Mouse (Mus musculus) hindbrain, embryonic 16.5 days (tissue): ENCODE measurements around the gene Ezh1. TPM values are rescaled to one million over a fixed set of nuclear protein-coding genes. Genes with fewer than 3 reads are reported as not detected.

Experiments
- ATAC-seq: fragments of 200-750 bp; cut with Nextera tagmentation; 2 replicates; pipeline ENCODE4 v1.8.0; 2017; ENCODE audit warnings: moderate TSS enrichment, moderate library complexity
- H3K27ac ChIP-seq: fragments of 300-500 bp; sonication (generic); 2 replicates; pipeline ENCODE4 v1.5.1; 2014; ENCODE audit warnings: low read depth, mild to moderate bottlenecking, control low read depth, low read length, moderate library complexity
- H3K27me3 ChIP-seq: fragments of 300-500 bp; sonication (generic); replicated peaks from 2 replicates; pipeline ENCODE4 v1.6.1; 2014; ENCODE audit warnings: low read length; ENCODE audit not compliant: control insufficient read depth, insufficient read depth
- H3K36me3 ChIP-seq: fragments of 300-500 bp; sonication (generic); 2 replicates; pipeline ENCODE4 v1.6.1; 2014; ENCODE audit warnings: mild to moderate bottlenecking, low read length, moderate library complexity, mixed read lengths; ENCODE audit not compliant: control insufficient read depth, insufficient read depth
- H3K4me1 ChIP-seq: fragments of 300-500 bp; sonication (generic); 2 replicates; pipeline ENCODE4 v1.6.1; 2014; ENCODE audit warnings: low read depth, low read length; ENCODE audit not compliant: control insufficient read depth, insufficient read depth
- H3K4me2 ChIP-seq: fragments of 300-500 bp; sonication (generic); 2 replicates; pipeline ENCODE4 v1.6.1; 2014; ENCODE audit warnings: mild to moderate bottlenecking, low read length, control low read depth, moderate library complexity
- H3K4me3 ChIP-seq: fragments of 300-500 bp; sonication (generic); 2 replicates; pipeline ENCODE4 v1.5.1; 2014; ENCODE audit warnings: mild to moderate bottlenecking, low read length, control low read depth, moderate library complexity
- H3K9ac ChIP-seq: fragments of 300-500 bp; sonication (generic); 2 replicates; pipeline ENCODE4 v1.6.1; 2014; ENCODE audit warnings: low read depth, mild to moderate bottlenecking, control low read depth, low read length, moderate library complexity
- H3K9me3 ChIP-seq: fragments of 300-500 bp; sonication (generic); 2 replicates; pipeline ENCODE4 v1.6.1; 2014; ENCODE audit warnings: mild to moderate bottlenecking, low read length, moderate library complexity; ENCODE audit not compliant: control insufficient read depth
- WGBS: fragments of 180-500 bp; shearing (Covaris S2); extraction: QIAGEN DNeasy Blood & Tissue Kit; methylation state at CpG from one replicate; pipeline ENCODE4 v1.1.7; 2014; 5-methylcytosine and 5-hydroxymethylcytosine counted together
- polyA plus RNA-seq: library from polyadenylated mRNA; unstranded; fragments of >200 nt; fragmentation: Nextera tagmentation; extraction: Ambion mirVana; gene quantifications from 2 replicates; pipeline ENCODE4 v1.2.1, GENCODE M21; 2015

The Ezh1 gene
- polyA plus RNA-seq, 1 experiment from 2014 or later, result 30.0 TPM

DNA sequence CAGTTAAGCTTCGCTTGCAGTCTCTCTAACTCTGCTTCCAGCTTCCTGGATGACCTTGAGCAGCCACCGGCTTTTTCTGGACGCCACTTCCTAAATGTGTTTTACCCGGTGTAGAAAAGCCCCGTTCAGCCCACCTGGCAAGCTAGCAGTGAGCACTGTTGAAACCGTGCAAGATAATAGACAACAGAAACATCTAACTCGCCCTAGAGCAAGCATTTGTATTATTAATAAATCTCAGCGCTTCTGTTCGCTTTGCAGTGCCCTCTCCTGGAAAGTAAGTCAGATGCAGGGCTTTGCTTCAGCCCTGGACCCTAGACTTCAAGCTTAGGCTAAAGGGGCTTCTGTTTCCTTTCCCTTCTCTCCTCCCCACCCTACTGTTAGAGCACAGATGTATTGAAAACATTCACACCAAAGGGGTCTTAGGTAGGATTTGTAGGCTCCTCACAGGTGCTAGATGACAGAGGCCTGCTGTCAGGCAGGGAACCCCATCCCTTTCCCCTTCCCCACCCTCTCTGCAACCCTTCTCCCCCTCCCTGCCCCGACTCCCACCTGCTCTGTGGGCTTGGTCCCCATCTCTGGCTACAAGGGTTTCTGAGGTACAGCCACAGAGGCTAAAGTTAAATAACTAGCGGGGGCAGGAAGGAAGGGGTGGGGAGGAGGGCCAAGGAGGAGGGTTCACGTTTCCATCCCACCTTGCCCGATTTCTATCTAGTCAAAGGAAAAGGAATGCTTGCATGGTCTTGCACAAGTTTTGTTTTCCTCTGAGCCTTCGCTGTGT is 51.2 kb downstream of the Ezh1 start, which contains the start of gene Ccr10:
TSS of gene Ccr10 (minus strand) at position 593 of the 778 bp plus-strand sequence.
- no peaks in the 10 kb centered on the region for H3K9me3 ChIP-seq
- peak within 1 kb of the TSS; percentile 77 for H3K4me2 ChIP-seq
- H3K9ac ChIP-seq, result peak within 1 kb of the TSS; percentile 79
- H3K27ac ChIP-seq, result peak within 1 kb of the TSS; percentile 83
- no peak for ATAC-seq
- peak within 1 kb of the TSS; percentile 55 for H3K4me3 ChIP-seq
- H3K4me1 ChIP-seq, result peaks cover 65% of the 10 kb centered on the region
- WGBS, result 20% methylated on average over 14 of the region's 14 CpGs
- peaks cover 6% of the 10 kb centered on the region for H3K27me3 ChIP-seq
- no peaks in the 10 kb centered on the region for H3K36me3 ChIP-seq

DNA sequence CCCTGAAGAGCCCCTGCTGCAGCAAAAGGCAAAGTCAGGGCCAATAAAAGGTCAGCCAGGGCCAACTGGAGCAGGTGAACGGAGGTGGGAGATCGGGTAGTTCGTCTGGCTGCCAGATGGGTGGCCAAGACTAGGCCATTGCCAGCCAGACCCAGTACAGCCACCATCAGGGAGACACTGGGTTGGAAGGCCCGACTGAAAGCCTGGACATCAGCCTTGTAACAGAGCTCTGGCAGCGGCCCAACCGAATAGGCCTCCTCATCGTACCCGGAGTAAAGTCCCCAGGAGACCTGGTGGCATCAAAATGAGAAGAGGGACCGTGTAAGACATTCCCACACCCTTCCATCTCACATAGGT is 51.9 kb downstream of the Ezh1 start:
- H3K36me3 ChIP-seq, result no peaks in the 10 kb centered on the region
- peaks cover 6% of the 10 kb centered on the region for H3K27me3 ChIP-seq
- no peaks in the 10 kb centered on the region for H3K9me3 ChIP-seq
- H3K4me3 ChIP-seq, result peak overlapping the region; percentile 32
- no peak for ATAC-seq
- peak overlapping the region; percentile 60 for H3K9ac ChIP-seq
- H3K4me1 ChIP-seq, result peaks cover 72% of the 10 kb centered on the region
- H3K27ac ChIP-seq, result peak overlapping the region; percentile 70
- WGBS, result 25% methylated on average over 9 of the region's 9 CpGs
- peak overlapping the region; percentile 77 for H3K4me2 ChIP-seq

DNA sequence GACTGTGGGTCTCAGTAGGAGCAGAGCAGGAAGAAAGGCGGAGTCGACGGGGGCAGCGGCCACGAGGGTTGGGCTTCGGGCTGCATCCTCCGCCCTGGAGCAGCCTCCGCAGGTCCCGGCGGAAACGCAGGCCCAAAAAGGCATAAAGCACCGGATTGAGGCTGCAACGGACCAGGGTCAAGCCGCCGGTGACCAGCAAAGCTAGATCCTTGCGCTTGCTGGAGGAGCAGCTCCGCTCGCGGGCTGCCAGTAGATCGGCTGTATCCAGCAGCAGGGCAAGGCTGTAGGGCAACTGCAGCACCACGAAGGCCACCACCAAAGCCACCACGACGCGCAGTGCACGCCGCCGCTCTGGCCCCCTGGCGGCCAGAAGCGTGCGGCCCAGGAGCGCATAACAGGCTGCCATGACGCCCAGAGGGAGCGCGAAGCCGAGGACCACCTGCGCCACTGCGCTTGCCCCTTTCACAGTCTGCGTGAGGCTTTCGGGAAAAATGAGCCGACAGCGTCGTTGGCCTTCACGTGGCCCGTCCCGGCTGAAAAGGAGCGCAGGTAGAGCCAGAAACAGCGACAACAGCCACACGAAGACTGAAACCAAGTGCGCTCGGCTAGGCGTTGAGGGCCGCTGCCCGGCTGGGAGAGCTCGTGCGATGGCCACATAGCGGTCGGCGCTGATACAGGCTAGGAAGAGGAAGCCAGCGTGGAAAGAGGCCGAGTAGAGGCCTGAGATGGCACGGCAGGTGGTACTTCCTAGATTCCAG is 52.5 kb downstream of the Ezh1 start:
- peaks cover 77% of the 10 kb centered on the region for H3K4me1 ChIP-seq
- H3K4me2 ChIP-seq, result peak overlapping the region; percentile 77
- under 1% methylated on average over 61 of the region's 61 CpGs for WGBS
- H3K36me3 ChIP-seq, result no peaks in the 10 kb centered on the region
- peak overlapping the region; percentile 70 for H3K27ac ChIP-seq
- H3K4me3 ChIP-seq, result peak overlapping the region; percentile 32
- peak; percentile 45 for ATAC-seq
- H3K9me3 ChIP-seq, result no peaks in the 10 kb centered on the region
- H3K9ac ChIP-seq, result peak overlapping the region; percentile 60
- H3K27me3 ChIP-seq, result peaks cover 4% of the 10 kb centered on the region

DNA sequence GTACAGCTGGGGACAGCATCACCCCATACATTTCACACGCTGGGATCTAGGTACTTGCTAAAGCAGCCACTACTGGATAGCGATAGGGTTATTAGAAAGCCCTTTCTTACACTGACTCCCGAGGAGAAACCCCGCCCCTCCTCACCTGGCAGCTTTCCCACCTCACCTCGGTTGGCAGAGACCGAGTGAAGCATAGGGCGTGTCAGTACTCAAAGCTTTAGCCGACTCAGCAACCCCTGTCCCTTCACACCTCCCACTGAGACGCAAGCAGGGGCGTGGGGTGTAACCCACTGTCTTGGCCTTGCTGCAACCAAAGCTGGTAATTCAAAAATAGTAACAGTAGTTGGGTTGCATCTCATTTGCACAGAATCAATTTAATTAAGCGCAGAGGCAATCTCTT is 53.2 kb downstream of the Ezh1 start:
- Histone ChIP-seq H3K9me3 (no peaks in the 10 kb centered on the region), H3K27ac (no peak overlapping the region), H3K9ac (peak overlapping the region; percentile 31; the same call in 1 of the 2 replicates), H3K36me3 (no peaks in the 10 kb centered on the region), H3K4me3 (no peak overlapping the region), H3K4me1 (peaks cover 73% of the 10 kb centered on the region), H3K27me3 (peaks cover 11% of the 10 kb centered on the region), H3K4me2 (peak overlapping the region; percentile 77)
- WGBS, result 6% methylated on average over 11 of the region's 11 CpGs
- ATAC-seq, result no peak

DNA sequence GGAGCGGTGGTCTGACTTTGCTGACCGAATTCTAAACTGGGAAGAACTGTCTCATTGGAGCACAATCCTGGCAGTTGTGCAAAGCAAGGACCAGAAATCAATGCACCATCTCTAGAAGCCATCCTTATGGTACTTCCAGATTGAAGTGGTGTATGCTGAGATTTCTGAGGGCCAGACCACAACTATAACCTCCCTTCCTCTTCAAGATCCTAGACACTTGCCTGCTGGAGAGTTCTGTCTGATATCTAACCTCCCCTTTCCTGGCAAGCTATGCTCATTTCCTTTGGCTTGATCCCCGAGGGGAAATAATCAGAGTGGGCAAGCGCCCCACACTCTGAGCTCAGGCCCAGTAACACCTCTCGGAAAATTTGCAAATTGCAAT is 53.8 kb downstream of the Ezh1 start:
- H3K4me1 ChIP-seq, result peaks cover 67% of the 10 kb centered on the region
- peaks cover 13% of the 10 kb centered on the region for H3K27me3 ChIP-seq
- no peak for ATAC-seq

DNA sequence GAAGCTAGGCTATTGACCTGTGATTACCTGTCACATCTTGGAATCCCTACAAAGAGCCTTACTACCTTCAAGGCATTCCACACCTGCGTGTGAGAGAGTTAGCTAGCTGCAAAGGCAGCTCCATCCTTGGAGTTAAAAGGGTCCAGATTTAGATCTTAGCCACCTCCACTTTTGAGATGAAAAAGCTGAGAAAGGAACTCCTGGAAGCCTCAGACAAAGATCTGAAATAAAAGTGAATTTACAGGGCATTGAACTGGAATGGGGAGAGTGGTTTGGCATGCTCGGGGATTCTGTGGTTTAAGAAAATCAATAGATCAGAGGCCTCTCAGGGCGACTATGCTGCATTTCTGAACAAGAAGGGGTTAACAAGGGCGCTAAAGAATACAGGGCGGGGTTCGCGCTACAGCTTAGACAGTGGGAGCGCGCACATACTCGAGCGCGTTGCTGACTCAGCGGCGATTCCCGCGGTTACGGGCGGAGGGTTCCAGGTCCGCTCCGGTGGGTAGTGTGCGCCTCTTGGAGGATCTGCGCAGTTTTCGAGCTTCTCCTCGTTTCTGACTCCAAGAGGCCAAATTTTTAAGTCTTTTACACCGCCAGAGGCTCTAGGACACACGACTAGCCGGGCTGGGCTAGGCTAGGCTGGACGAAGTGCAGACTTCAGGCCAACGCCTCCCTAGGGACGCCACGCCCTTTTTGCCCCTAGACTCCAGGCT is 54.4 kb downstream of the Ezh1 start:
- H3K4me1 ChIP-seq, result peaks cover 62% of the 10 kb centered on the region
- no peaks in the 10 kb centered on the region for H3K9me3 ChIP-seq
- peak; percentile 14 for ATAC-seq
- whole genome bisulfite sequencing, result under 1% methylated on average over 31 of the region's 31 CpGs
- peak overlapping the region; percentile 78 for H3K4me2 ChIP-seq
- peak overlapping the region; percentile 54 for H3K4me3 ChIP-seq
- peak overlapping the region; percentile 85 for H3K27ac ChIP-seq
- H3K36me3 ChIP-seq, result peaks cover 8% of the 10 kb centered on the region
- peak overlapping the region; percentile 68 for H3K9ac ChIP-seq
- H3K27me3 ChIP-seq, result peaks cover 19% of the 10 kb centered on the region

More for the DNA sequence above, 53.8 kb downstream of the Ezh1 start:
- Histone ChIP-seq H3K4me3 (peak overlapping the region; percentile 54), H3K9me3 (no peaks in the 10 kb centered on the region), H3K36me3 (peaks cover 3% of the 10 kb centered on the region), H3K4me2 (peak overlapping the region; percentile 78), H3K9ac (peak overlapping the region; percentile 68), H3K27ac (peak overlapping the region; percentile 85)
- WGBS, result 5% methylated on average over 5 of the region's 5 CpGs

DNA sequence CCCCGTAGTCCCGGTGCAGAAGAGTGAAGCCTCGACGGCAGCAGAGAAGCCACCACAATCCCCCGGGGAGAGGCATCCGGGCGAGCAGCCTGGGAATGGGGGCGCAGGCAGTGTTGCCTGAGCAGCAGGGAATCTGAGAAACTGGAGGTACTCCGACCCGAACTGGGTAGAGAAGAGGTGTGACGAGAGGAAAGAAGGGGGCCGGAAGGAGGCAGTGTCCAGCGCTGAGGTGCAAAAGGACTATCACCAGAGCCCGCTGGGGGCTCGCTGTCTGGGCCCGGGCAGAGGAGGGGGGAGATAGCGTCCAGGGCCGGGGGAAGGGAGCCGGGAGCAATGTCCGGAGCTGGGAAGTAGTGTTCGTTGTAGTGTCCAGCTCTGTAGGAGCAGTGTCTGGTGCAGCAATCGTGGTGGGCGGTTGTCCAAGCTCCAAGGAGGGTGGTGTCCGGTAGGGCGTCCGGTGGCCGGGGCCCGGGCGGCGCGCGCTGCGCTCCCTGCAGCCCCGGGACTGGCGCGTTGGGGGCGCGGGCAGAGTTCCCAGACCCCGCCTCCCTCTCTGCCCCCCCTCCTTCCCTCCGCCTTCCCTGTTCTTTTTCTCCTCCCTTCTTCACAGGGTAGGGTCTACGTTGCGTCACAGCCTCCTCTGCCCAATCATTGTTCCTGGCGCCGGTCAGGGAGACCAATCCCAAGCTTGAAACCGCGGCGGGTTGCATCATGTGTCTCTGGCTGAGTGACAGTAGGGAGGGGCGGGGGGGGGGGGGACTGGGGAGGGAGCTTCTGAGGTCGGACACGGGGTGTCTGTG is 55.3 kb downstream of the Ezh1 start, which contains the start of gene Plekhh3:
TSS of gene Plekhh3 (minus strand) at position 541 of the 800 bp plus-strand sequence.
- under 1% methylated on average over 37 of the region's 50 CpGs for WGBS
- H3K36me3 ChIP-seq, result peaks cover 8% of the 10 kb centered on the region
- H3K27me3 ChIP-seq, result peaks cover 27% of the 10 kb centered on the region

DNA sequence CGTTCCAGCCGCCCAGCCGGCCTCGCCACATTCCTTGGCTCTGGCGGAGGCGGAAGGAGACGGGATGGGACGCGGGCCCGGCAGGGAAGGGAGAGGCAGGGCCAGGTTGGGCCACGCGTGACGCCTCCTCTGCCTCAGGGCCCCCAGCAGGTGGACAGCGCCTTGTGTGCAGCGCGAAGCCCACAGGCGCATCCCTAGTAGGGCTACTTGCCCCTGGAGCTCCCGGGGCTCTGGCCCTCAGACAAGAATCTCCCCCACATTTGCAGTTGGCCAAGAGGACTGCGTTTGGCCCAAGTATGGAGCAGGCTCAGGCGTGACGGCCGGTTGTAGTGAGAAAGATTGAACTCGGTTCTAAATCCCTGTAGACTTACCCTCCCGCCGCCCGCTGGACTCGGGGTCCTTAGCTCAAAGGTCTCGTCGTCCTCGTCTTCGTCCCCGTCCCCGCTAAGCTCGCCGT is 55.9 kb downstream of the Ezh1 start, which contains the start of gene Cntnap1:
TSS of gene Cntnap1 (plus strand) at position 170 of the 457 bp plus-strand sequence.
- H3K4me2 ChIP-seq, result peak within 1 kb of the TSS; percentile 90
- 0% methylated on average over 27 of the region's 35 CpGs for WGBS
- H3K27ac ChIP-seq, result peak within 1 kb of the TSS; percentile 82
- H3K9ac ChIP-seq, result peak within 1 kb of the TSS; percentile 78
- H3K4me3 ChIP-seq, result peak within 1 kb of the TSS; percentile 69
- H3K9me3 ChIP-seq, result no peaks in the 10 kb centered on the region
- no peak for ATAC-seq
- H3K4me1 ChIP-seq, result peaks cover 56% of the 10 kb centered on the region
- peaks cover 9% of the 10 kb centered on the region for H3K36me3 ChIP-seq
- peaks cover 32% of the 10 kb centered on the region for H3K27me3 ChIP-seq

More for the DNA sequence above, 55.3 kb downstream of the Ezh1 start, which contains the start of gene Plekhh3:
- Histone ChIP-seq H3K4me1 (peaks cover 57% of the 10 kb centered on the region), H3K4me3 (peak within 1 kb of the TSS; percentile 69), H3K9ac (peak within 1 kb of the TSS; percentile 78), H3K4me2 (peak within 1 kb of the TSS; percentile 90), H3K27ac (peak within 1 kb of the TSS; percentile 85), H3K9me3 (no peaks in the 10 kb centered on the region)
- peak; percentile 96 for ATAC-seq
